Mouse (Mus musculus) liver, embryonic 13.5 days (tissue): ENCODE data around the gene Il1f5. TPM values are rescaled to one million over a fixed set of nuclear protein-coding genes. Genes with fewer than 3 reads are reported as not detected.

Experiments
- polyA plus RNA-seq: library from polyadenylated mRNA; unstranded; fragments of >200 nt; fragmentation: Nextera tagmentation; extraction: Ambion mirVana; gene quantifications from 2 replicates; pipeline ENCODE4 v1.2.1, GENCODE M21; 2015

The Il1f5 gene
- polyA plus RNA-seq, 1 experiment from 2014 or later: not detected

Other genes with a start within 250 kb of the Il1f5 start
- 0.41 and 0.43 TPM in 2 replicates for gene Hnmt, start 227.6 kb upstream of the Il1f5 start, polyA plus RNA-seq
- gene Tbpl2, start 180.4 kb upstream of the Il1f5 start, polyA plus RNA-seq: not detected in 2 replicates
- not detected in 2 replicates for gene Il1f8, start 123.8 kb upstream of the Il1f5 start, polyA plus RNA-seq
- 0.06 and 0.08 TPM in 2 replicates for gene Il1f9, start 90.5 kb upstream of the Il1f5 start, polyA plus RNA-seq
- not detected in 2 replicates for gene Il1f6, start 61.5 kb upstream of the Il1f5 start, polyA plus RNA-seq
- not detected in 2 replicates for gene Il1f10, start 14.2 kb downstream of the Il1f5 start, polyA plus RNA-seq
- gene Il1rn, start 59.9 kb downstream of the Il1f5 start, polyA plus RNA-seq: 2.2 and 3.3 TPM in 2 replicates
- 9.1 and 10.0 TPM in 2 replicates for gene Psd4, start 90.6 kb downstream of the Il1f5 start, polyA plus RNA-seq
- gene Pax8, start 198.6 kb downstream of the Il1f5 start, polyA plus RNA-seq: 0.03 and 0.12 TPM in 2 replicates